Mouse (Mus musculus) c-Kit-positive CD71-positive TER-119-negative erythroid progenitor cells, embryonic 14.5 days (primary cell): ENCODE measurements around the gene Lhfpl2.

Source experiments
- DNase-seq: peaks from one replicate; pipeline ENCODE4 v3.0.0-alpha.2; 2013; ENCODE audit warnings: low read depth

Lhfpl2 gene

GRCm38 (mm10) chr13:94212716-94213115 lies 155.1 kb downstream of the Lhfpl2 start:
- no peak for DNase-seq

GRCm38 (mm10) chr13:94223609-94224008 lies 166.0 kb downstream of the Lhfpl2 start:
- DNase-seq: no peak

GRCm38 (mm10) chr13:94224717-94225705 lies 167.4 kb downstream of the Lhfpl2 start:
- DNase-seq: no peak

GRCm38 (mm10) chr13:94231871-94232270 lies 174.3 kb downstream of the Lhfpl2 start:
- DNase-seq: no peak

GRCm38 (mm10) chr13:94239488-94239887 lies 181.9 kb downstream of the Lhfpl2 start:
- no peak for DNase-seq

- no peak for DNase-seq
Observed at GRCm38 (mm10) chr13:94240111-94240510, 182.5 kb downstream of the Lhfpl2 start.

- no peak for DNase-seq
Observed at GRCm38 (mm10) chr13:94240873-94241272, 183.3 kb downstream of the Lhfpl2 start.

- DNase-seq: no peak
Observed at GRCm38 (mm10) chr13:94241892-94242524, 184.4 kb downstream of the Lhfpl2 start.

GRCm38 (mm10) chr13:94242897-94243296 lies 185.3 kb downstream of the Lhfpl2 start:
- no peak for DNase-seq
